Mouse (Mus musculus) thymus, adult 2 months (tissue): Measurements from ENCODE around the gene Map6.

Source experiments
- CTCF ChIP-seq: fragments of 200-500 bp; IDR thresholded peaks from 2 replicates; pipeline ENCODE4 v1.5.1; 2012; ENCODE audit warnings: mild to moderate bottlenecking, control low read depth, low read length, moderate library complexity, borderline replicate concordance; ENCODE audit not compliant: control insufficient read depth, poor library complexity, insufficient read depth; ENCODE audit errors: extremely low read depth
- POLR2A ChIP-seq: fragments of 200-500 bp; IDR thresholded peaks from 2 replicates; pipeline ENCODE4 v1.6.1; 2012; ENCODE audit warnings: mild to moderate bottlenecking, low read length, control low read depth, moderate library complexity; ENCODE audit not compliant: control insufficient read depth, poor library complexity, insufficient read depth; ENCODE audit errors: extremely low read depth

DNA sequence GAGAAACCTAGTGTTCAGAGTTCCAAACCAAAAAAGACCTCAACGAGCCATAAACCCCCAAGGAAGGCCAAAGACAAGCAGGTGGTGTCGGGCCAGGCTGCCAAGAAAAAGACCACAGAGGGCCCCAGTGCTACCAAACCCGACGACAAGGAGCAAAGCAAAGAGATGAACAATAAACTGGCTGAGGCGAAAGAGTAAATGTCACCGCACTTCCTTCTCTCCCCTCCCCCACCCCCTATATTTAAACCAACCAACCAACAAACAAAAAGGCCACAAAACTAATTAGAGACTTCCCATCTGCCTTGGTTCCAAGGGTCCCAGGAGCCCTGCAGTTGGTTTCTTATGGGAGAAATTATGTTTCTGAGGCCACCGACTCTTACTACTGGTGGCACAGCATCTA, 50.2 kb downstream of the Map6 start:
- no peak for TF ChIP-seq CTCF
- TF ChIP-seq POLR2A, result no peak
